In the genomic region with DNA sequence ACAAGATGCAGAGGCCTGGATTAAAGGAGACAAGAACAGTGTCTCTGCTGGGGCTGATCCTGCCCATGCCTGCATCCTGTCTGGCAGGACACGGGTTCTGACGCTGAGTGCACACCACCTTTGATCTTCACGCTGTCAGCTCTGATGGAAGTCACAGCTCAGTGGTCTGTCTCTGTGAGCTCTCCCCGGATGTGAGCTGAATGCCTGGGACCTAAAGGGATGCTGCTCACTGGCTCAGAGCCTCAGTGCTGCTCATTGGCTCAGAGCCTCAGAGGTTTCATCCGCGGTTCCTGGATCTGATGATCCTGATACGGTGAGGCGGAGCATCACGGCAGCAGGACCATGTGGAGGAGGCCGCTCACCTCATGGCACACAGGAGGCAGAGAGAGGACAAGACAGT, we compare ENCODE assay signal across 11 mouse cellular contexts. TPM values are rescaled to one million over a fixed set of nuclear protein-coding genes. Genes with fewer than 3 reads are reported as not detected.
DNase-seq lines count a peak whose midpoint lies in the region; ATAC-seq and TF ChIP-seq lines count a peak whose summit lies in the region.
"Had no signal": no experiment of that assay in that cellular context is flagged by ENCODE, and none has a peak within 500 bp of the region (broad histone marks: within the 10 kb centered on the region; RNA-seq: fewer than 3 reads in every experiment).

No protein-coding gene starts in this region.

- H3K9me3 ChIP-seq in lung, embryonic 14.5 days (ENCODE audit: low read depth, low read length) = no peaks in the 10 kb centered on the region
- H3K9me3 ChIP-seq in forebrain, embryonic 12.5 days = no peaks in the 10 kb centered on the region
- no peaks in the 10 kb centered on the region for H3K9me3 ChIP-seq in intestine, postnatal 0 days (ENCODE audit: control insufficient read depth)
- H3K9me3 ChIP-seq: embryonic facial prominence, embryonic 12.5 days; heart, embryonic 15.5 days; stomach, embryonic 15.5 days had no signal

- no peak for ATAC-seq in lung, embryonic 14.5 days (ENCODE audit: insufficient read depth)
- ATAC-seq in forebrain, embryonic 12.5 days (ENCODE audit: low FRiP score) = no peak
- no peak for ATAC-seq in intestine, postnatal 0 days

- no peaks in the 10 kb centered on the region for H3K27me3 ChIP-seq in lung, embryonic 14.5 days (ENCODE audit: insufficient read depth, low read length)
- H3K27me3 ChIP-seq in splenic B cell, adult 2 months (ENCODE audit: control insufficient read depth, insufficient read depth, low read length, poor library complexity, severe bottlenecking) = no peaks in the 10 kb centered on the region
- no peaks in the 10 kb centered on the region for H3K27me3 ChIP-seq in forebrain, embryonic 12.5 days
- no peaks in the 10 kb centered on the region for H3K27me3 ChIP-seq in intestine, postnatal 0 days (replicated peaks; ENCODE audit: control insufficient read depth, insufficient read depth, low read length)
- H3K27me3 ChIP-seq: embryonic facial prominence, embryonic 12.5 days; heart, embryonic 15.5 days; stomach, embryonic 15.5 days had no signal

- no peak overlapping the region for H3K9ac ChIP-seq in lung, embryonic 14.5 days
- H3K9ac ChIP-seq in forebrain, embryonic 12.5 days = no peak overlapping the region
- no peak overlapping the region for H3K9ac ChIP-seq in intestine, postnatal 0 days (ENCODE audit: low read depth, low read length)
- H3K9ac ChIP-seq: embryonic facial prominence, embryonic 12.5 days; heart, embryonic 15.5 days; stomach, embryonic 15.5 days had no signal

- 48% methylated on average over 10 of the region's 10 CpGs for WGBS in lung, embryonic 14.5 days
- WGBS in forebrain, embryonic 12.5 days = 83% methylated on average over 10 of the region's 10 CpGs
- 67% methylated on average over 10 of the region's 10 CpGs for WGBS in intestine, postnatal 0 days

- no peaks in the 10 kb centered on the region for H3K4me1 ChIP-seq in lung, embryonic 14.5 days (ENCODE audit: insufficient read depth)
- peaks cover 4% of the 10 kb centered on the region; the same call in 1 of the 2 replicates for H3K4me1 ChIP-seq in forebrain, embryonic 12.5 days
- H3K4me1 ChIP-seq in intestine, postnatal 0 days (replicated peaks; ENCODE audit: control insufficient read depth, insufficient read depth, low read length) = no peaks in the 10 kb centered on the region

- H3K4me3 ChIP-seq in lung, embryonic 14.5 days (ENCODE audit: low read depth, low read length) = no peak overlapping the region
- no peak overlapping the region for H3K4me3 ChIP-seq in forebrain, embryonic 12.5 days (replicated peaks)
- no peak overlapping the region for H3K4me3 ChIP-seq in intestine, postnatal 0 days (ENCODE audit: low read depth, low read length)
- H3K4me3 ChIP-seq: embryonic facial prominence, embryonic 12.5 days; heart, embryonic 15.5 days; stomach, embryonic 15.5 days had no signal

- DNase-seq in cerebellum, postnatal 14 days = peak; percentile 47 to 51
- DNase-seq in cerebellum, adult 8-10 months = no peak
- peak; percentile 51 for DNase-seq in lung, embryonic 14.5 days
- DNase-seq in lung, postnatal 14 days = no peak
- DNase-seq in lung, postnatal 10 days = peak; percentile 60
- peak; percentile 74 for DNase-seq in splenic B cell, adult 2 months (ENCODE audit: low read depth, low spot score)

- no peak for TF ChIP-seq CTCF in lung, embryonic 14.5 days (IDR thresholded peaks at IDR 0.05; ENCODE audit: low read depth)
- no peak for TF ChIP-seq CTCF in intestine, postnatal 0 days (IDR thresholded peaks at IDR 0.05; ENCODE audit: low read depth)

- H3K4me2 ChIP-seq in lung, embryonic 14.5 days = no peak overlapping the region
- no peak overlapping the region for H3K4me2 ChIP-seq in forebrain, embryonic 12.5 days
- no peak overlapping the region for H3K4me2 ChIP-seq in intestine, postnatal 0 days (replicated peaks; ENCODE audit: low read depth)
- H3K4me2 ChIP-seq: embryonic facial prominence, embryonic 12.5 days; heart, embryonic 15.5 days; stomach, embryonic 15.5 days had no signal

- H3K27ac ChIP-seq in lung, embryonic 14.5 days (ENCODE audit: low read depth) = no peak overlapping the region
- H3K27ac ChIP-seq in forebrain, embryonic 12.5 days = no peak overlapping the region
- H3K27ac ChIP-seq in intestine, postnatal 0 days (ENCODE audit: low read depth, low read length) = no peak overlapping the region
- H3K27ac ChIP-seq: embryonic facial prominence, embryonic 12.5 days had no signal

- peaks cover 31% of the 10 kb centered on the region for H3K36me3 ChIP-seq in lung, embryonic 14.5 days (ENCODE audit: insufficient read depth)
- peaks cover 16% of the 10 kb centered on the region for H3K36me3 ChIP-seq in splenic B cell, adult 2 months (ENCODE audit: control insufficient read depth, insufficient read depth, low read length, poor library complexity, severe bottlenecking)
- peaks cover 35% of the 10 kb centered on the region for H3K36me3 ChIP-seq in forebrain, embryonic 12.5 days (replicated peaks)
- peaks cover 36% of the 10 kb centered on the region for H3K36me3 ChIP-seq in intestine, postnatal 0 days (ENCODE audit: control insufficient read depth, insufficient read depth)

RNA-seq across cellular contexts. Expression of a gene that starts 31.8 kb away (rescaled TPM):
- 0.11 and 0.29 TPM in 2 replicates for polyA plus RNA-seq in lung, embryonic 14.5 days (2014; fragmentation: Nextera tagmentation; extraction: Ambion mirVana)
- polyA plus RNA-seq in forebrain, embryonic 12.5 days (2016; fragmentation: Nextera tagmentation; extraction: Ambion mirVana) = 0.19 and 0.34 TPM in 2 replicates
- 0.03 and 0.05 TPM in 2 replicates for polyA plus RNA-seq in intestine, postnatal 0 days (2015; fragmentation: Nextera tagmentation; extraction: Ambion mirVana)

Comparison
In these comparisons a context has a peak if more than half of its experiments do, and no peak if none do; other contexts are left out.
1. DNase-seq: peak in cerebellum, postnatal 14 days (2 of 2), lung, embryonic 14.5 days (single experiment), lung, postnatal 10 days (single experiment) and splenic B cell, adult 2 months (single experiment); none in cerebellum, adult 8-10 months (single experiment) and lung, postnatal 14 days (single experiment).